In the genomic region with DNA sequence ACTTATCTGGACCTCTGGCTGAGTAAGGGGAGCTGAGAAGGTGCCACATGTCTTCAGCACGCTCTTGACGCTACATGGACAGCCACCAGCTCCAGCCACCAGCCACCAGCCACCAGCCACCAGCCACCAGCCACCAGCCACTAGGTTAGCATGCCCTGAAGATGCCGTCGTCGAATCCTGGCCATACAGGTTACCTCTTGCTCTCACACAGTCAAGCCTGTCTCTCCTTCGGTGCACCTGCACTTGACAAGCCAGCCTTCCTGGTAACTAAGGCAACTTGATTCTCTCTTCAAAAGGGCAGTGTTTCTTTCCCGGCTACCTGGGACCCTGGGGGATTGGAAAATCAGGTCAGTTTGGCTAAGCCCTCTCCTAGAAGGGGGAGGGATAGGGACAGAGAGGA, we compare ENCODE assay signal across 20 mouse cellular contexts. TPM values are rescaled to one million over a fixed set of nuclear protein-coding genes. Genes with fewer than 3 reads are reported as not detected.
DNase-seq lines count a peak whose midpoint lies in the region; ATAC-seq lines count a peak whose summit lies in the region.
"Had no signal": no experiment of that assay in that cellular context is flagged by ENCODE, and none has a peak within 500 bp of the region (broad histone marks: within the 10 kb centered on the region; RNA-seq: fewer than 3 reads in every experiment).

No protein-coding gene starts in this region.

- 36% methylated on average over 7 of the region's 7 CpGs for WGBS in hindbrain, embryonic 10.5 days
- WGBS in hindbrain, embryonic 16.5 days = 40% methylated on average over 7 of the region's 7 CpGs
- WGBS in lung, embryonic 15.5 days = 23% methylated on average over 7 of the region's 7 CpGs
- WGBS in hindbrain, embryonic 12.5 days = 36% methylated on average over 7 of the region's 7 CpGs
- WGBS in midbrain, embryonic 13.5 days = 20% methylated on average over 7 of the region's 7 CpGs
- WGBS in heart, embryonic 10.5 days = 37% methylated on average over 7 of the region's 7 CpGs

- peak overlapping the region; percentile 23 for H3K4me3 ChIP-seq in hindbrain, embryonic 10.5 days
- H3K4me3 ChIP-seq in hindbrain, embryonic 16.5 days (ENCODE audit: low read length) = no peak overlapping the region
- H3K4me3 ChIP-seq in lung, embryonic 15.5 days = no peak overlapping the region
- H3K4me3 ChIP-seq in hindbrain, embryonic 12.5 days = no peak overlapping the region
- no peak overlapping the region for H3K4me3 ChIP-seq in midbrain, embryonic 13.5 days (replicated peaks)
- H3K4me3 ChIP-seq in heart, embryonic 10.5 days = no peak overlapping the region
- H3K4me3 ChIP-seq: limb, embryonic 15.5 days; megakaryocyte, embryonic 14.5 days; myocyte had no signal

- H3K27me3 ChIP-seq in hindbrain, embryonic 10.5 days (ENCODE audit: insufficient read depth, poor library complexity, severe bottlenecking) = peaks cover 5% of the 10 kb centered on the region; the same call in 1 of the 2 replicates
- no peaks in the 10 kb centered on the region for H3K27me3 ChIP-seq in hindbrain, embryonic 16.5 days (replicated peaks; ENCODE audit: control insufficient read depth, insufficient read depth, low read length)
- peaks cover 9% of the 10 kb centered on the region for H3K27me3 ChIP-seq in lung, embryonic 15.5 days
- H3K27me3 ChIP-seq in hindbrain, embryonic 12.5 days = peaks cover 4% of the 10 kb centered on the region; the same call in 1 of the 2 replicates
- H3K27me3 ChIP-seq in midbrain, embryonic 13.5 days = no peaks in the 10 kb centered on the region
- peaks cover 35% of the 10 kb centered on the region for H3K27me3 ChIP-seq in heart, embryonic 10.5 days (ENCODE audit: insufficient read depth, poor library complexity, severe bottlenecking)

- H3K9ac ChIP-seq in hindbrain, embryonic 16.5 days (ENCODE audit: low read depth, low read length) = no peak overlapping the region
- H3K9ac ChIP-seq in lung, embryonic 15.5 days = no peak overlapping the region
- 0 out of 2 replicates have a peak overlapping the region, but pooled peaks have one; percentile 20 for H3K9ac ChIP-seq in hindbrain, embryonic 12.5 days
- H3K9ac ChIP-seq in midbrain, embryonic 13.5 days (replicated peaks) = no peak overlapping the region
- H3K9ac ChIP-seq: forebrain, postnatal 0 days; limb, embryonic 15.5 days; liver, postnatal 0 days had no signal

- DNase-seq in hindbrain, embryonic 10.5 days (ENCODE audit: low spot score) = no peak
- DNase-seq in lung, postnatal 14 days = no peak
- no peak for DNase-seq in heart, embryonic 10.5 days (ENCODE audit: low spot score)
- DNase-seq: adrenal gland, postnatal 14 days; cerebellum, postnatal 10 days; forebrain, postnatal 0 days; heart, postnatal 10 days; liver, postnatal 0 days; right cerebral cortex, adult 18-20 months had no signal

- peaks cover 69% of the 10 kb centered on the region for H3K4me1 ChIP-seq in hindbrain, embryonic 10.5 days (replicated peaks)
- H3K4me1 ChIP-seq in hindbrain, embryonic 16.5 days (ENCODE audit: control insufficient read depth, insufficient read depth, low read depth, low read length) = peaks cover 15% of the 10 kb centered on the region
- peaks cover 25% of the 10 kb centered on the region for H3K4me1 ChIP-seq in lung, embryonic 15.5 days
- peaks cover 47% of the 10 kb centered on the region for H3K4me1 ChIP-seq in hindbrain, embryonic 12.5 days
- peaks cover 53% of the 10 kb centered on the region for H3K4me1 ChIP-seq in midbrain, embryonic 13.5 days (replicated peaks)
- peaks cover 20% of the 10 kb centered on the region for H3K4me1 ChIP-seq in heart, embryonic 10.5 days
- H3K4me1 ChIP-seq: megakaryocyte, embryonic 14.5 days had no signal

- no peak for ATAC-seq in hindbrain, embryonic 16.5 days
- ATAC-seq in lung, embryonic 15.5 days (ENCODE audit: borderline replicate concordance, extremely low read depth, low FRiP score, low TSS enrichment) = no peak
- no peak for ATAC-seq in hindbrain, embryonic 12.5 days (ENCODE audit: low FRiP score)
- no peak for ATAC-seq in midbrain, embryonic 13.5 days
- ATAC-seq in megakaryocyte, adult 5-6 weeks (ENCODE audit: poor library complexity, severe bottlenecking) = no peak
- ATAC-seq: activated CD4-positive, CD25-positive, alpha-beta regulatory T cell, adult 4 months; forebrain, postnatal 0 days; liver, postnatal 0 days had no signal

- peak overlapping the region; percentile 85 for H3K27ac ChIP-seq in hindbrain, embryonic 10.5 days
- H3K27ac ChIP-seq in hindbrain, embryonic 16.5 days (ENCODE audit: low read depth, low read length) = no peak overlapping the region
- peak overlapping the region; percentile 74 for H3K27ac ChIP-seq in lung, embryonic 15.5 days
- peak overlapping the region; percentile 44 for H3K27ac ChIP-seq in hindbrain, embryonic 12.5 days
- H3K27ac ChIP-seq in midbrain, embryonic 13.5 days = no peak overlapping the region
- H3K27ac ChIP-seq in heart, embryonic 10.5 days = no peak overlapping the region
- H3K27ac ChIP-seq: limb, embryonic 15.5 days had no signal

- H3K9me3 ChIP-seq in hindbrain, embryonic 10.5 days = no peaks in the 10 kb centered on the region
- H3K9me3 ChIP-seq in hindbrain, embryonic 16.5 days (ENCODE audit: control insufficient read depth, low read length) = no peaks in the 10 kb centered on the region
- no peaks in the 10 kb centered on the region for H3K9me3 ChIP-seq in lung, embryonic 15.5 days
- H3K9me3 ChIP-seq in hindbrain, embryonic 12.5 days (replicated peaks) = no peaks in the 10 kb centered on the region
- H3K9me3 ChIP-seq in midbrain, embryonic 13.5 days = no peaks in the 10 kb centered on the region
- no peaks in the 10 kb centered on the region for H3K9me3 ChIP-seq in heart, embryonic 10.5 days
- H3K9me3 ChIP-seq: limb, embryonic 15.5 days; megakaryocyte, embryonic 14.5 days had no signal

- 0 out of 2 replicates have a peak, but pooled peaks cover under 1% of the 10 kb centered on the region for H3K36me3 ChIP-seq in hindbrain, embryonic 10.5 days
- no peaks in the 10 kb centered on the region for H3K36me3 ChIP-seq in hindbrain, embryonic 16.5 days (ENCODE audit: control insufficient read depth, insufficient read depth, low read length)
- no peaks in the 10 kb centered on the region for H3K36me3 ChIP-seq in lung, embryonic 15.5 days
- H3K36me3 ChIP-seq in hindbrain, embryonic 12.5 days = no peaks in the 10 kb centered on the region
- H3K36me3 ChIP-seq in midbrain, embryonic 13.5 days = no peaks in the 10 kb centered on the region
- H3K36me3 ChIP-seq in heart, embryonic 10.5 days = no peaks in the 10 kb centered on the region
- H3K36me3 ChIP-seq: G1E; limb, embryonic 15.5 days had no signal

- H3K4me2 ChIP-seq in hindbrain, embryonic 16.5 days (ENCODE audit: low read length) = no peak overlapping the region; the same call in 1 of the 2 replicates
- peak overlapping the region; percentile 23; the same call in 1 of the 2 replicates for H3K4me2 ChIP-seq in lung, embryonic 15.5 days
- no peak overlapping the region for H3K4me2 ChIP-seq in hindbrain, embryonic 12.5 days (replicated peaks)
- peak overlapping the region; percentile 26; the same call in 1 of the 2 replicates for H3K4me2 ChIP-seq in midbrain, embryonic 13.5 days (replicated peaks)
- H3K4me2 ChIP-seq: heart, embryonic 11.5 days; limb, embryonic 15.5 days had no signal

RNA-seq across cellular contexts. Expression of gene Wwc1, which starts 7.2 kb away (rescaled TPM):
- polyA plus RNA-seq in hindbrain, embryonic 10.5 days (2016; fragmentation: Nextera tagmentation; extraction: Ambion mirVana) = 3.9 and 4.9 TPM in 2 replicates
- 6.4 and 7.8 TPM in 2 replicates for polyA plus RNA-seq in hindbrain, embryonic 16.5 days (2015; fragmentation: Nextera tagmentation; extraction: Ambion mirVana)
- 16.2 and 16.7 TPM in 2 replicates for polyA plus RNA-seq in lung, embryonic 15.5 days (2015; fragmentation: Nextera tagmentation; extraction: Ambion mirVana)
- 14.6 and 15.2 TPM in 2 replicates for polyA plus RNA-seq in hindbrain, embryonic 12.5 days (2016; fragmentation: Nextera tagmentation; extraction: Ambion mirVana)
- 6.2 and 7.0 TPM in 2 replicates for polyA plus RNA-seq in midbrain, embryonic 13.5 days (2015; fragmentation: Nextera tagmentation; extraction: Ambion mirVana)
- not detected in 2 replicates for total RNA-seq in megakaryocyte, adult 5-6 weeks (2015)
- not detected in 2 replicates for total RNA-seq in megakaryocyte, adult 5-6 weeks (2017)
- polyA plus RNA-seq in heart, embryonic 10.5 days (2016; fragmentation: Nextera tagmentation; extraction: Ambion mirVana) = 3.0 and 3.9 TPM in 2 replicates
- polyA plus RNA-seq: activated CD4-positive, CD25-positive, alpha-beta regulatory T cell, adult 4 months had no signal

Comparison
In these comparisons a context has a peak if more than half of its experiments do, and no peak if none do; other contexts are left out.
1. H3K27ac ChIP-seq: peak in hindbrain, embryonic 10.5 days (single experiment), lung, embryonic 15.5 days (single experiment) and hindbrain, embryonic 12.5 days (single experiment); none in hindbrain, embryonic 16.5 days (single experiment), midbrain, embryonic 13.5 days (single experiment) and heart, embryonic 10.5 days (single experiment).
2. H3K4me2 ChIP-seq: peak in lung, embryonic 15.5 days (single experiment) and midbrain, embryonic 13.5 days (single experiment); none in hindbrain, embryonic 16.5 days (single experiment) and hindbrain, embryonic 12.5 days (single experiment).